Mouse (Mus musculus) neural tube, embryonic 11.5 days (tissue): Measurements from ENCODE around the gene B4galt5. TPM values are rescaled to one million over a fixed set of nuclear protein-coding genes. Genes with fewer than 3 reads are reported as not detected.

Experiments
- ATAC-seq: fragments of 200-750 bp; cut with Nextera tagmentation; 2 replicates; pipeline ENCODE4 v1.8.0; 2017; ENCODE audit warnings: moderate number of reproducible peaks, mild to moderate bottlenecking, moderate TSS enrichment, moderate library complexity; ENCODE audit not compliant: insufficient read depth, low FRiP score, low TSS enrichment
- DNase-seq: peaks from one replicate; pipeline ENCODE4 v3.0.0-alpha.2; 2015; ENCODE audit warnings: low spot score
- H3K27ac ChIP-seq: fragments of 300-500 bp; sonication (generic); 2 replicates; pipeline ENCODE4 v1.5.1; 2014; ENCODE audit warnings: low read depth, mild to moderate bottlenecking, low read length
- H3K27me3 ChIP-seq: fragments of 300-500 bp; sonication (generic); 2 replicates; pipeline ENCODE4 v1.6.1; 2014; ENCODE audit warnings: mild to moderate bottlenecking, low read length, mixed read lengths; ENCODE audit not compliant: control insufficient read depth, insufficient read depth
- H3K36me3 ChIP-seq: fragments of 300-500 bp; sonication (generic); 2 replicates; pipeline ENCODE4 v1.6.1; 2014; ENCODE audit warnings: mild to moderate bottlenecking, low read length, moderate library complexity, mixed read lengths; ENCODE audit not compliant: control insufficient read depth, insufficient read depth
- H3K4me1 ChIP-seq: fragments of 300-500 bp; sonication (generic); 2 replicates; pipeline ENCODE4 v1.6.1; 2014; ENCODE audit warnings: low read length, mixed read lengths; ENCODE audit not compliant: control insufficient read depth, insufficient read depth
- H3K4me2 ChIP-seq: fragments of 300-500 bp; sonication (generic); 2 replicates; pipeline ENCODE4 v1.6.1; 2014; ENCODE audit warnings: low read depth, mild to moderate bottlenecking, moderate library complexity
- H3K4me3 ChIP-seq: fragments of 300-500 bp; sonication (generic); 2 replicates; pipeline ENCODE4 v1.5.1; 2014; ENCODE audit warnings: low read depth, low read length
- H3K9ac ChIP-seq: fragments of 300-500 bp; sonication (generic); 2 replicates; pipeline ENCODE4 v1.6.1; 2014; ENCODE audit warnings: mild to moderate bottlenecking, low read length
- H3K9me3 ChIP-seq: fragments of 300-500 bp; sonication (generic); 2 replicates; pipeline ENCODE4 v1.6.1; 2016; ENCODE audit warnings: low read length; ENCODE audit not compliant: control insufficient read depth
- WGBS: fragments of 180-500 bp; shearing (Covaris S2); extraction: QIAGEN DNeasy Blood & Tissue Kit; methylation state at CpG from one replicate; pipeline ENCODE4 v1.1.7; 2014; 5-methylcytosine and 5-hydroxymethylcytosine counted together
- polyA plus RNA-seq: library from polyadenylated mRNA; unstranded; fragments of >200 nt; fragmentation: Nextera tagmentation; extraction: Ambion mirVana; gene quantifications from 2 replicates; pipeline ENCODE4 v1.2.1, GENCODE M21; 2014

Gene B4galt5
- polyA plus RNA-seq, 1 experiment from 2014 or later = 26.9 TPM

GRCm38 (mm10) chr2:167277026-167277425 is 72.0 kb downstream of the B4galt5 start:
- WGBS = 82% methylated on average over 13 of the region's 13 CpGs
- no peak overlapping the region for H3K4me3 ChIP-seq
- H3K9me3 ChIP-seq = no peaks in the 10 kb centered on the region
- H3K9ac ChIP-seq = no peak overlapping the region
- no peak overlapping the region for H3K4me2 ChIP-seq
- H3K4me1 ChIP-seq = no peaks in the 10 kb centered on the region
- no peak overlapping the region for H3K27ac ChIP-seq
- H3K27me3 ChIP-seq = no peaks in the 10 kb centered on the region
- no peak for ATAC-seq
- DNase-seq = no peak
- H3K36me3 ChIP-seq = no peaks in the 10 kb centered on the region

DNA sequence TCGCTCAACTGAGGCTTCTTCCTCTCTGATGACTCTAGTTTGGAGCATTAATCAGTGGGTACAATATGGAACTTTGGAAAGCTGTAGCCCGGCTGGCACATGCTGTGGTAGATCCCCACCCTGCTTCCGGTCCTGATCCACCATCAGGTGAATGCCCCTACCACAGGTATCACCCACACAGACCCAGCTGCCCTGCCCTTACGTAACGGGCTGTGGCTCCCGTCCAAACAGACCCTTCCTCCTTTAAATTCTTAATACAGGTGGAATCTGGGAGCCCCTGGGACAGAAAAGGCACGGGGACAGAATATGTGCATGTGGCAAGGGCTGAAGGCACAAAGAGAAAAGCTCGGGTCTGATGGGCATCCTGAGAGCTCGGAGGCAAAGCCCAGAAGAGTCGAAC is 73.1 kb downstream of the B4galt5 start:
- no peak for ATAC-seq

GRCm38 (mm10) chr2:167274713-167275465 is 74.1 kb downstream of the B4galt5 start:
- Histone ChIP-seq H3K4me2 (no peak overlapping the region), H3K4me1 (no peaks in the 10 kb centered on the region), H3K9ac (no peak overlapping the region), H3K27ac (no peak overlapping the region), H3K9me3 (no peaks in the 10 kb centered on the region), H3K4me3 (no peak overlapping the region), H3K36me3 (no peaks in the 10 kb centered on the region), H3K27me3 (no peaks in the 10 kb centered on the region)
- 67% methylated on average over 10 of the region's 10 CpGs for WGBS
- DNase-seq (no peak), ATAC-seq (no peak)

More for the DNA sequence above, 73.1 kb downstream of the B4galt5 start:
- no peaks in the 10 kb centered on the region for H3K9me3 ChIP-seq
- no peak overlapping the region for H3K27ac ChIP-seq
- DNase-seq = no peak
- no peak overlapping the region for H3K4me3 ChIP-seq
- WGBS = 87% methylated on average over 10 of the region's 10 CpGs
- no peaks in the 10 kb centered on the region for H3K36me3 ChIP-seq
- no peaks in the 10 kb centered on the region for H3K4me1 ChIP-seq
- H3K4me2 ChIP-seq = no peak overlapping the region
- H3K9ac ChIP-seq = no peak overlapping the region
- no peaks in the 10 kb centered on the region for H3K27me3 ChIP-seq

DNA sequence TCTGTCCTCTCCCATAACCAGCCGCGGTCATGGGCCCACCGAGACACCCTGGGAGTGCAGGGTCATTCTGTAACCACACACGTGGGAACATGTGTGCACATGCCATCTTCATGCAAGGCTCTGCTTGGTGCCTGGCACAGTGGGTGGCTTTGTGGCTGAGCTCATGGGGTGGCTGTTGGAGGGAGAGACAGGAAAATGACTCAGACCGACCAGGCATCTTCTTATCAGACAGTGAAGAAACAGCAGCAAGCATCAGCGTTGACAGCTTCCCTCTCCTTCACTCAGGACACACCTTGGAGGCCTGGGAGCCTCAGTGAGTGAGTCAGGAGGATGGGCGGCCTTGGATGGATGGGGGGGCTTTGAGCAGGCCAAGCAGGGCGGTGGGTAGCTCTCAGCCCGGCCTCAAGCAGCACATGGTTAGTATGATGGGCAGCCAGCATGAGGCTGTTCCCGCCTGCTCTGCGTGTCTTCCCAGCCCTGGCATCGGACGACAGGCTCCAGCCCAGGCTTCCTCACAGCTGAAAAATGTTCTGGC is 75.7 kb downstream of the B4galt5 start:
- no peaks in the 10 kb centered on the region for H3K4me1 ChIP-seq
- WGBS = 82% methylated on average over 13 of the region's 13 CpGs
- ATAC-seq (no peak), DNase-seq (no peak)
- H3K36me3 ChIP-seq = no peaks in the 10 kb centered on the region
- H3K27me3 ChIP-seq = no peaks in the 10 kb centered on the region
- no peak overlapping the region for H3K4me3 ChIP-seq
- no peaks in the 10 kb centered on the region for H3K9me3 ChIP-seq
- no peak overlapping the region for H3K4me2 ChIP-seq
- no peak overlapping the region for H3K9ac ChIP-seq
- no peak overlapping the region for H3K27ac ChIP-seq

GRCm38 (mm10) chr2:167272706-167273105 is 76.3 kb downstream of the B4galt5 start:
- Histone ChIP-seq H3K4me2 (no peak overlapping the region), H3K9me3 (no peaks in the 10 kb centered on the region), H3K36me3 (no peaks in the 10 kb centered on the region), H3K9ac (no peak overlapping the region), H3K27me3 (no peaks in the 10 kb centered on the region), H3K4me1 (no peaks in the 10 kb centered on the region), H3K4me3 (no peak overlapping the region), H3K27ac (no peak overlapping the region)
- WGBS = 87% methylated on average over 3 of the region's 3 CpGs
- DNase-seq (no peak), ATAC-seq (no peak)

DNA sequence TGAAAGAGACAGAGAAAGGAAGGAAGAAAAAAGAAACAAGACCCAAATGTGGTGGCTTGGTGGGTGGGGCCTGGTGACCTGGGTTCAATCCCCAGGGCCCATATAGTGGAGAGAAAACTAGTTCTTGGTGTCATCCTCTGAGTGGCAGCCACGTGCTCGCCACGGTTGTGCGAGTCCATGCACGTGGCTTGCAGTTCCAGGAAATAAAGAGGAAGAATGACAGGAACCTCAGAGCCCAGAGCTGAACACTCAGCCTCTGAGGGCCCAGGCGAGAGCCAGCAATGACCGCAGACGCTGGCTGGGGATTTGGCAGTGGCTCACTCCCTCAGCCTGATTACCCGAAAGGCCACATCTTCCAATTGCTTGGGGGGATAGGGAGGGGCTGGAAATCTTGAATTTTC is 77.9 kb downstream of the B4galt5 start:
- H3K36me3 ChIP-seq = no peaks in the 10 kb centered on the region
- DNase-seq (no peak), ATAC-seq (no peak)
- no peak overlapping the region for H3K27ac ChIP-seq
- WGBS = 81% methylated on average over 9 of the region's 9 CpGs
- H3K9ac ChIP-seq = no peak overlapping the region
- no peak overlapping the region for H3K4me2 ChIP-seq
- H3K4me3 ChIP-seq = no peak overlapping the region
- no peaks in the 10 kb centered on the region for H3K27me3 ChIP-seq
- H3K4me1 ChIP-seq = no peaks in the 10 kb centered on the region
- no peaks in the 10 kb centered on the region for H3K9me3 ChIP-seq

GRCm38 (mm10) chr2:167270496-167270895 is 78.5 kb downstream of the B4galt5 start:
- ATAC-seq (no peak), DNase-seq (no peak)
- Histone ChIP-seq H3K36me3 (no peaks in the 10 kb centered on the region), H3K9ac (no peak overlapping the region), H3K4me3 (no peak overlapping the region), H3K27me3 (no peaks in the 10 kb centered on the region), H3K9me3 (no peaks in the 10 kb centered on the region), H3K4me1 (no peaks in the 10 kb centered on the region), H3K27ac (no peak overlapping the region), H3K4me2 (no peak overlapping the region)
- WGBS = 84% methylated on average over 3 of the region's 3 CpGs

DNA sequence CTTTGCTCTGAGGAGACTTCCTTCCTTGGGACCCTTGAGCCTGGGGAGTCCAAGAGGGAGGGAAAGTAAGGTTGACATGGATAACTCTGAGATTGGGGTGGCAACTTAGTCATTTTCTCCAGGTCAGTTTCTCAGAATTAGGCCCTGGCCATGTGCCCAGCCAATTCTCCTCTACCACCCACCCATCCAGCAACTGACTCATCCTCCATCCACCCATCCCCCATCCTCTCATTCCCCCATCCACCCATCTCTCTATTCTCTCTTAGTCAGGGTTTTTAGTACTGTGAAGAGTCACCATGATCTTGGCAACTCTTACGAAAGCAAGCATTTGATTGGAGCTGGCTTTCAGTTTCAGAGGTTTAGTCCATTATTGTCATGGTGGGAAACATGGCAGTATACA is 80.3 kb downstream of the B4galt5 start:
- no peaks in the 10 kb centered on the region for H3K27me3 ChIP-seq
- H3K36me3 ChIP-seq = no peaks in the 10 kb centered on the region
- no peak overlapping the region for H3K27ac ChIP-seq
- WGBS = 81% methylated on average over 1 of the region's 1 CpGs
- H3K4me1 ChIP-seq = no peaks in the 10 kb centered on the region
- no peaks in the 10 kb centered on the region for H3K9me3 ChIP-seq
- H3K4me2 ChIP-seq = no peak overlapping the region
- no peak overlapping the region for H3K9ac ChIP-seq
- DNase-seq (no peak), ATAC-seq (no peak)
- H3K4me3 ChIP-seq = no peak overlapping the region

GRCm38 (mm10) chr2:167268411-167268690 is 80.6 kb downstream of the B4galt5 start:
- no peaks in the 10 kb centered on the region for H3K27me3 ChIP-seq
- H3K9me3 ChIP-seq = no peaks in the 10 kb centered on the region
- H3K4me3 ChIP-seq = no peak overlapping the region
- no peak for ATAC-seq
- H3K9ac ChIP-seq = no peak overlapping the region
- DNase-seq = no peak
- no peaks in the 10 kb centered on the region for H3K36me3 ChIP-seq
- no peak overlapping the region for H3K4me2 ChIP-seq
- H3K4me1 ChIP-seq = no peaks in the 10 kb centered on the region
- H3K27ac ChIP-seq = no peak overlapping the region
- 85% methylated on average over 8 of the region's 8 CpGs for WGBS
